Mouse (Mus musculus): ENCODE results near the gene Letmd1. TPM values are rescaled to one million over a fixed set of nuclear protein-coding genes. Genes with fewer than 3 reads are reported as not detected.

Gene Letmd1
- polyA plus RNA-seq, 1 experiment from 2014 or later = 29.8 TPM

DNA sequence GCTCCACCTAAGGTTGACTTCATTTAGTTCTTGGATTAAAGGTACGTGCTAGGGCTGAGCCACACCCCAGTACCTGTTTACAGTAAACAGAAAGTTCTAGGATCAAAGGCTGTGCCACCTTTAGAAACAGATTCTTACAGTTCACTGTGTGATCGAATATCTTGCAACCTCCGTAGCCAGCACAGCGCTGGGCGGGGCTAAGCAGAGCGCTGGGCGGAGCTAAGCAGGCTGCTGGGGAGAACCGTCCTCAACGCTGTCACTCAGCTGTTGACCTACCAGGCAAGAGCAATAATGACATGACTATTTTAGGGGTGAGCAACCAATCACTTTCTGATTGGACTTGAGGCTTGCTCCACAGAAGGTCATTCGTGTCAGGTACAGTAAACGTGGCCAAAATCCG is 7.9 kb upstream of the Letmd1 start:
- WGBS = 10% methylated on average over 12 of the region's 12 CpGs
- no peak for ATAC-seq (ENCODE audit: insufficient number of reproducible peaks, insufficient read depth, low FRiP score, low read depth)
- Histone ChIP-seq H3K4me1 (ENCODE audit: control insufficient read depth, insufficient read depth, low read length) (0 out of 2 replicates have a peak, but pooled peaks cover 4% of the 10 kb centered on the region), H3K27ac (ENCODE audit: low read length) (no peak overlapping the region), H3K36me3 (ENCODE audit: control insufficient read depth, insufficient read depth, low read length) (no peaks in the 10 kb centered on the region), H3K27me3 (ENCODE audit: control insufficient read depth, insufficient read depth, low read length) (0 out of 2 replicates have a peak, but pooled peaks cover 3% of the 10 kb centered on the region), H3K9ac (replicated peaks; ENCODE audit: low read depth, low read length) (no peak overlapping the region), H3K4me2 (replicated peaks; ENCODE audit: low read depth, low read length) (peak overlapping the region; percentile 26; the same call in 1 of the 2 replicates), H3K4me3 (ENCODE audit: low read depth, low read length) (no peak overlapping the region), H3K9me3 (ENCODE audit: control insufficient read depth, low read depth, low read length) (no peaks in the 10 kb centered on the region)

DNA sequence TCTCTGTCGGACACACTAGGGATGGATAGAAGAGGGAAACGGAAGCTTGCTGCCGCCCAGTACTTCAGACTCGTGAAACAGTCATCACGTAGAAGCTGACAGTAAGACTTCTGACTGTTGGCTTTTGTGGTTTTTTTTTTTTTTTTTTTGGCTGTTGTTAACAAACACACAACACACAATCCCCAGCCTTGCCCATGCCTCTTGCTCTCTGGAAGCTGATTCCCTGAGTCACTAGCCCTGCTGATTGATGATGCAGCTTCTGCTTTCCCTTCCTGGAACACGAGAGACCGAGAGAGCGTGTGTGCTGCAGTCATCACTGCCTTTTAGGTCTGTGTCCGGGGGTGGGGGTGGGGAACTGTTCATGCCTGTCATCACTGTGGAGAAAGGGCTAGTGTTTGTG is 7.2 kb upstream of the Letmd1 start:
- Histone ChIP-seq H3K9me3 (ENCODE audit: control insufficient read depth, low read depth, low read length) (no peaks in the 10 kb centered on the region), H3K4me3 (ENCODE audit: low read depth, low read length) (no peak overlapping the region), H3K9ac (replicated peaks; ENCODE audit: low read depth, low read length) (no peak overlapping the region), H3K27ac (ENCODE audit: low read length) (no peak overlapping the region), H3K36me3 (ENCODE audit: control insufficient read depth, insufficient read depth, low read length) (no peaks in the 10 kb centered on the region), H3K4me1 (ENCODE audit: control insufficient read depth, insufficient read depth, low read length) (0 out of 2 replicates have a peak, but pooled peaks cover 4% of the 10 kb centered on the region), H3K27me3 (ENCODE audit: control insufficient read depth, insufficient read depth, low read length) (0 out of 2 replicates have a peak, but pooled peaks cover 3% of the 10 kb centered on the region), H3K4me2 (replicated peaks; ENCODE audit: low read depth, low read length) (no peak overlapping the region)
- WGBS = 71% methylated on average over 9 of the region's 9 CpGs
- ATAC-seq (ENCODE audit: insufficient number of reproducible peaks, insufficient read depth, low FRiP score, low read depth) = no peak

DNA sequence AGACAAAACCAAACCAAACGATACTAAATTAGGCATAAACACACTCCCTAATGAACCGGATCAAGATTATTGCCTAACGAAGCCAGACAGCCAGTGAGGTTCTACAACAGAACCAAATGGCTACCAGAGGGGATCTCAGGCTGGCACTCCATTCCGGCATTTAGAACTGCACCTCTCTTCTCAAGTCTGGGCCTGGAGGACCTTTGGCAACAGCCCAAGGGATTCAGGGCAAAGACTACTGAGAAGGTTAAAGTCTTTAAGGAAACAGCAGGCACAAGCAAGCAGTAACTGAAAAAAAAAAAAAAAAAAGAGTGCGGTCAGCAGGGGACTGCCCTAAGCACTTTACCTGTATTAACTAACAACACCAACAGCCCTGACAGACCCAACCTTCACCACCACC is 6.7 kb upstream of the Letmd1 start:
- no peak overlapping the region for H3K4me2 ChIP-seq (replicated peaks; ENCODE audit: low read depth, low read length)
- H3K4me1 ChIP-seq (ENCODE audit: control insufficient read depth, insufficient read depth, low read length) = 0 out of 2 replicates have a peak, but pooled peaks cover 4% of the 10 kb centered on the region
- 78% methylated on average over 5 of the region's 5 CpGs for WGBS
- H3K27ac ChIP-seq (ENCODE audit: low read length) = no peak overlapping the region
- no peaks in the 10 kb centered on the region for H3K36me3 ChIP-seq (ENCODE audit: control insufficient read depth, insufficient read depth, low read length)
- no peak overlapping the region for H3K9ac ChIP-seq (replicated peaks; ENCODE audit: low read depth, low read length)
- ATAC-seq (ENCODE audit: insufficient number of reproducible peaks, insufficient read depth, low FRiP score, low read depth) = no peak
- no peak overlapping the region for H3K4me3 ChIP-seq (ENCODE audit: low read depth, low read length)
- H3K9me3 ChIP-seq (ENCODE audit: control insufficient read depth, low read depth, low read length) = no peaks in the 10 kb centered on the region
- H3K27me3 ChIP-seq (ENCODE audit: control insufficient read depth, insufficient read depth, low read length) = 0 out of 2 replicates have a peak, but pooled peaks cover 3% of the 10 kb centered on the region

DNA sequence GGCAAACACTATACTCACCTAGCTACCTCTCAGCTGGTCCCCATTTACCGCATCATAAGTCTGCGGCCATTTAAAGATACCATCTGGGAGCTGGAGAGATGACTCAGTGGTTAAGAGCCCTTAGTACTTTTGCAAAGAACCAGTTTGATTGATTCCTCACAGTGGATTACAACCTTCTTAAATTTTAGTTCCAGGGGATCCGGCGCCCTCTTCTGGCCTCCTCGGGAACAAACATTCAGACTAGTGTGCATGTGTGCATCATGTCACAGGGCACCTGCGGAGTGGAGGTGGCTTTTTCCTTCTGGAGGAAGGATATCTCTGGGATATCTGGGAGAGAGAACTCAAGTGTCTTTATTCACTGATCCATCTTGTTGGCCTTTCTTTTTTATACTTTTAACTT is 5.1 kb upstream of the Letmd1 start:
- WGBS = 23% methylated on average over 6 of the region's 6 CpGs
- Histone ChIP-seq H3K4me1 (ENCODE audit: control insufficient read depth, insufficient read depth, low read length) (0 out of 2 replicates have a peak, but pooled peaks cover 9% of the 10 kb centered on the region), H3K9me3 (ENCODE audit: control insufficient read depth, low read depth, low read length) (no peaks in the 10 kb centered on the region), H3K36me3 (ENCODE audit: control insufficient read depth, insufficient read depth, low read length) (no peaks in the 10 kb centered on the region), H3K27ac (ENCODE audit: low read length) (no peak overlapping the region), H3K4me3 (ENCODE audit: low read depth, low read length) (no peak overlapping the region), H3K27me3 (ENCODE audit: control insufficient read depth, insufficient read depth, low read length) (no peaks in the 10 kb centered on the region), H3K4me2 (replicated peaks; ENCODE audit: low read depth, low read length) (no peak overlapping the region), H3K9ac (replicated peaks; ENCODE audit: low read depth, low read length) (no peak overlapping the region)
- ATAC-seq (ENCODE audit: insufficient number of reproducible peaks, insufficient read depth, low FRiP score, low read depth) = no peak

DNA sequence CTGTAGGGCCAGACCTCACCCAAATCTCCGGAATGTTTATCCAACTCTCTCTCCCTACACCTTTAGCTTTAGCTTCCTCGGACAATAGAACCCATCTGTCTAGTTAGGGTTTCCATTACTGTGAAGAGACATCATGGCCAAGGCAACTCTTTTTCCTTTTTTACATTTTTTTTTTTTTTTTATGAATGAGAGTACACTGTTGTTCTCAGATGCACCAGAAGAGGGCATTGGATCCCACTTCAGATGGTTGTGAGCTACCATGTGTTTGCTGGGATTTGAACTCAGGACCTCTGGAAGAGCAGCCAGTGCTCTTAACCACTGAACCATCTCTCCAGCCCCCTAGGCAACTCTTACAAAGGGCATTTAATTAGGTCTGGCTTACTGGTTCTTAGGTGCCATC is 3.4 kb upstream of the Letmd1 start:
- ATAC-seq (ENCODE audit: insufficient number of reproducible peaks, insufficient read depth, low FRiP score, low read depth) = no peak
- H3K9ac ChIP-seq (replicated peaks; ENCODE audit: low read depth, low read length) = no peak overlapping the region
- no peak overlapping the region for H3K27ac ChIP-seq (ENCODE audit: low read length)
- H3K4me3 ChIP-seq (ENCODE audit: low read depth, low read length) = no peak overlapping the region
- no peaks in the 10 kb centered on the region for H3K36me3 ChIP-seq (ENCODE audit: control insufficient read depth, insufficient read depth, low read length)
- H3K9me3 ChIP-seq (ENCODE audit: control insufficient read depth, low read depth, low read length) = no peaks in the 10 kb centered on the region
- H3K4me1 ChIP-seq (ENCODE audit: control insufficient read depth, insufficient read depth, low read length) = peaks cover 18% of the 10 kb centered on the region
- H3K4me2 ChIP-seq (replicated peaks; ENCODE audit: low read depth, low read length) = no peak overlapping the region
- 64% methylated on average over 2 of the region's 2 CpGs for WGBS
- no peaks in the 10 kb centered on the region for H3K27me3 ChIP-seq (ENCODE audit: control insufficient read depth, insufficient read depth, low read length)

DNA sequence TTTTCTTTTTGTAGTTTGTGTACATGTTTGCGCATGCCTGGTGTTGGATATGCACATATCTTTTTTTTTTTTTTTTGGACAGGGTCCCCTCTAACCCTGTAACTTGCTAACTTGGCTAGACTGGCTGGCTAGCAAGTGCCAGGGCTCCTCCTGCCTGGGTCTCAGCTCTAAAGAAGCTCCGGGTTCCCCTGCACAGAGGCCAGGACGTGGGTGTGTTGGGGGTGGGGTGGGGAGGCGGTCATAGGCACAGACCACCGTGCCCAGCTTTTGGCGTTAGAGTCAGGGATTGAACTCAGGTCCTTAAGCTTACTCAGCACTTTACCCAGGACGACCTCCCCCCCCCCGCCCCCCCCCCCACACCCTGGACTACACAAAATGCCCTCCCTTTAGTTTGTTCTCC is 1.1 kb upstream of the Letmd1 start:
- no peak overlapping the region; the same call in 1 of the 2 replicates for H3K4me3 ChIP-seq (ENCODE audit: low read depth, low read length)

DNA sequence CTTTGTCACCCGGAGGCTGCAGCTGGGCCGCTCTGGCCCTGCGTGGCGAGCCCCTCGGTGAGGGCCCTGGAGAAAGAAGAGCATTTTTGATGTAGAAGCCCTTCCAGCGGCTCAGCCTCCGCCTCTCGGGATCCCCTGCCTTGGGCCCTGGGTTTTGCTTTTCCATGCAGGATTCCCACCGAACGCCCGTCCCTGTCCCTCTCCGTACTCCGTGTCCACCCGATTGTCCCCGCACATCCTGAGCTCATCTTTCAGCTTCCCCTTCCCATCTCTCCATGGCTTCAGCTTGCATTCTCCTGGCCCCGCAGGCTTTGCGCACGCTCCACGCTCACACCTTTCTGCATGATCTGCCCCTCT is 344 bp downstream of the Letmd1 start:
- Histone ChIP-seq H3K4me2 (replicated peaks; ENCODE audit: low read depth, low read length) (peak overlapping the region; percentile 77), H3K9ac (replicated peaks; ENCODE audit: low read depth, low read length) (peak overlapping the region; percentile 60), H3K4me3 (ENCODE audit: low read depth, low read length) (peak overlapping the region; percentile 77), H3K36me3 (ENCODE audit: control insufficient read depth, insufficient read depth, low read length) (peaks cover 5% of the 10 kb centered on the region; the same call in 1 of the 2 replicates), H3K27ac (ENCODE audit: low read length) (peak overlapping the region; percentile 39; the same call in 1 of the 2 replicates), H3K27me3 (ENCODE audit: control insufficient read depth, insufficient read depth, low read length) (no peaks in the 10 kb centered on the region), H3K9me3 (ENCODE audit: control insufficient read depth, low read depth, low read length) (no peaks in the 10 kb centered on the region), H3K4me1 (ENCODE audit: control insufficient read depth, insufficient read depth, low read length) (peaks cover 15% of the 10 kb centered on the region)
- WGBS = under 1% methylated on average over 19 of the region's 19 CpGs
- ATAC-seq (ENCODE audit: insufficient number of reproducible peaks, insufficient read depth, low FRiP score, low read depth) = 0 out of 2 replicates have a peak, but pooled peaks have one; percentile 1

More for the DNA sequence above, 1.1 kb upstream of the Letmd1 start:
- Histone ChIP-seq H3K36me3 (ENCODE audit: control insufficient read depth, insufficient read depth, low read length) (no peaks in the 10 kb centered on the region; the same call in 1 of the 2 replicates), H3K27ac (ENCODE audit: low read length) (no peak overlapping the region), H3K9ac (replicated peaks; ENCODE audit: low read depth, low read length) (no peak overlapping the region), H3K9me3 (ENCODE audit: control insufficient read depth, low read depth, low read length) (no peaks in the 10 kb centered on the region), H3K27me3 (ENCODE audit: control insufficient read depth, insufficient read depth, low read length) (no peaks in the 10 kb centered on the region), H3K4me1 (ENCODE audit: control insufficient read depth, insufficient read depth, low read length) (peaks cover 15% of the 10 kb centered on the region), H3K4me2 (replicated peaks; ENCODE audit: low read depth, low read length) (peak overlapping the region; percentile 77; the same call in 1 of the 2 replicates)
- no peak for ATAC-seq (ENCODE audit: insufficient number of reproducible peaks, insufficient read depth, low FRiP score, low read depth)
- WGBS = 38% methylated on average over 8 of the region's 8 CpGs

DNA sequence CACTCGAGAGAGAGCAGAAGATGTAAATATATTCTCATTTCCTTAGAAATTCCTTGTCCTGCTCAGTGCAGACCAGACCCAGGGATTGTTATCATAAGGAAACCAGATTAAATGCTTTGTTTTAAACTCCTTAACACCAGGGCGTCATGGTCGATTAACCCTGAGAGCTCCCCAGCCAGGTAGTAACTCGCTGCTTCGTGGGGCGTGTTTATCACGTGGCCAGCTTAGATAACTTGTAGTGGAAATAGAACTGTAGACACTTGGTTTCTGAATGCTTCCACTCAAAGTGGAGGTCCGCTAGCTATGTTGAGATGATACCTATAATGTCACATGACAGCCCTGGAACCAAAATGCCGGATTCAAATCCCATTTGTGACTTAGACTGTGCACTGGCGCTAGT is 1.2 kb downstream of the Letmd1 start:
- WGBS = 58% methylated on average over 10 of the region's 10 CpGs
- peak overlapping the region; percentile 60; the same call in 1 of the 2 replicates for H3K9ac ChIP-seq (replicated peaks; ENCODE audit: low read depth, low read length)

More for the DNA sequence above, 1.2 kb downstream of the Letmd1 start:
- H3K9me3 ChIP-seq (ENCODE audit: control insufficient read depth, low read depth, low read length) = no peaks in the 10 kb centered on the region
- peaks cover 15% of the 10 kb centered on the region for H3K4me1 ChIP-seq (ENCODE audit: control insufficient read depth, insufficient read depth, low read length)
- no peak for ATAC-seq (ENCODE audit: insufficient number of reproducible peaks, insufficient read depth, low FRiP score, low read depth)
- no peaks in the 10 kb centered on the region for H3K27me3 ChIP-seq (ENCODE audit: control insufficient read depth, insufficient read depth, low read length)
- peak overlapping the region; percentile 77 for H3K4me3 ChIP-seq (ENCODE audit: low read depth, low read length)
- H3K36me3 ChIP-seq (ENCODE audit: control insufficient read depth, insufficient read depth, low read length) = peaks cover 6% of the 10 kb centered on the region; the same call in 1 of the 2 replicates
- H3K4me2 ChIP-seq (replicated peaks; ENCODE audit: low read depth, low read length) = peak overlapping the region; percentile 77
- H3K27ac ChIP-seq (ENCODE audit: low read length) = no peak overlapping the region
